Mouse (Mus musculus): ENCODE measurements around the gene Ces3b. TPM values are rescaled to one million over a fixed set of nuclear protein-coding genes. Genes with fewer than 3 reads are reported as not detected.
"Not testable (repeated sequence)": the region's sequence is repeated elsewhere in the genome, so short reads cannot be mapped to it uniquely, and the experiment has no call there.

Ces3b gene
- polyA plus RNA-seq (2016; fragmentation: Nextera tagmentation; extraction: Ambion mirVana): not detected in 2 replicates

- Histone ChIP-seq H3K36me3 (no peaks in the 10 kb centered on the region), H3K4me1 (no peaks in the 10 kb centered on the region), H3K9ac (no peak within 1 kb of the TSS), H3K27me3 (no peaks in the 10 kb centered on the region), H3K9me3 (no peaks in the 10 kb centered on the region), H3K4me3 (no peak within 1 kb of the TSS), H3K27ac (no peak within 1 kb of the TSS), H3K4me2 (replicated peaks) (no peak within 1 kb of the TSS)
- 79% methylated on average over 7 of the region's 7 CpGs for WGBS
- ATAC-seq (ENCODE audit: insufficient number of reproducible peaks, insufficient read depth, low FRiP score, low TSS enrichment): no peak
Measured at GRCm38 (mm10) chr8:105083449-105084050, at the start of gene Ces3b. Gene Ces3b, plus strand, starts transcription at chr8:105083753.

GRCm38 (mm10) chr8:105043510-105043909 lies 40.0 kb upstream of the Ces3b start:
- Histone ChIP-seq H3K9me3 (no peaks in the 10 kb centered on the region), H3K4me1 (no peaks in the 10 kb centered on the region), H3K4me2 (replicated peaks) (no peak overlapping the region), H3K27ac (no peak overlapping the region), H3K4me3 (no peak overlapping the region), H3K27me3 (no peaks in the 10 kb centered on the region), H3K36me3 (no peaks in the 10 kb centered on the region), H3K9ac (no peak overlapping the region)
- WGBS: 60% methylated on average over 1 of the region's 1 CpGs
- ATAC-seq (ENCODE audit: insufficient number of reproducible peaks, insufficient read depth, low FRiP score, low TSS enrichment): no peak

GRCm38 (mm10) chr8:105045824-105046401 lies 37.6 kb upstream of the Ces3b start:
- Histone ChIP-seq H3K4me2 (replicated peaks) (no peak overlapping the region), H3K9me3 (no peaks in the 10 kb centered on the region), H3K4me3 (no peak overlapping the region), H3K36me3 (no peaks in the 10 kb centered on the region), H3K27me3 (no peaks in the 10 kb centered on the region), H3K4me1 (no peaks in the 10 kb centered on the region), H3K27ac (no peak overlapping the region), H3K9ac (no peak overlapping the region)
- no peak for ATAC-seq (ENCODE audit: insufficient number of reproducible peaks, insufficient read depth, low FRiP score, low TSS enrichment)
- WGBS: 83% methylated on average over 3 of the region's 3 CpGs

GRCm38 (mm10) chr8:105048371-105048854 lies 35.1 kb upstream of the Ces3b start, which contains the start of gene Ces3a:
Gene Ces3a, plus strand, starts transcription at chr8:105048601.
- no peak within 1 kb of the TSS for H3K9ac ChIP-seq
- WGBS: 73% methylated on average over 3 of the region's 3 CpGs
- H3K27ac ChIP-seq: no peak within 1 kb of the TSS
- no peaks in the 10 kb centered on the region for H3K4me1 ChIP-seq
- ATAC-seq (ENCODE audit: insufficient number of reproducible peaks, insufficient read depth, low FRiP score, low TSS enrichment): no peak
- H3K4me3 ChIP-seq: no peak within 1 kb of the TSS
- no peaks in the 10 kb centered on the region for H3K27me3 ChIP-seq
- H3K4me2 ChIP-seq (replicated peaks): no peak within 1 kb of the TSS
- no peaks in the 10 kb centered on the region for H3K9me3 ChIP-seq
- H3K36me3 ChIP-seq: no peaks in the 10 kb centered on the region

- Histone ChIP-seq H3K9me3 (no peaks in the 10 kb centered on the region), H3K4me3 (no peak overlapping the region), H3K27me3 (no peaks in the 10 kb centered on the region), H3K4me2 (replicated peaks) (no peak overlapping the region), H3K9ac (no peak overlapping the region), H3K36me3 (no peaks in the 10 kb centered on the region), H3K27ac (no peak overlapping the region), H3K4me1 (no peaks in the 10 kb centered on the region)
- ATAC-seq (ENCODE audit: insufficient number of reproducible peaks, insufficient read depth, low FRiP score, low TSS enrichment): no peak
- 84% methylated on average over 4 of the region's 4 CpGs for WGBS
Measured at GRCm38 (mm10) chr8:105056211-105056610, 27.3 kb upstream of the Ces3b start.

GRCm38 (mm10) chr8:105060056-105060455 lies 23.5 kb upstream of the Ces3b start:
- Histone ChIP-seq H3K27ac (no peak overlapping the region), H3K4me1 (no peaks in the 10 kb centered on the region), H3K9me3 (peaks cover 2% of the 10 kb centered on the region; the same call in 1 of the 2 replicates), H3K36me3 (no peaks in the 10 kb centered on the region), H3K4me2 (replicated peaks) (no peak overlapping the region), H3K4me3 (no peak overlapping the region), H3K27me3 (no peaks in the 10 kb centered on the region), H3K9ac (no peak overlapping the region)
- ATAC-seq (ENCODE audit: insufficient number of reproducible peaks, insufficient read depth, low FRiP score, low TSS enrichment): no peak

GRCm38 (mm10) chr8:105066761-105067160 lies 16.8 kb upstream of the Ces3b start:
- H3K27me3 ChIP-seq: no peaks in the 10 kb centered on the region
- H3K9ac ChIP-seq: no peak overlapping the region
- no peak overlapping the region for H3K4me3 ChIP-seq
- no peak overlapping the region for H3K4me2 ChIP-seq (replicated peaks)
- H3K36me3 ChIP-seq: no peaks in the 10 kb centered on the region
- WGBS: 0% methylated on average over 1 of the region's 1 CpGs
- H3K27ac ChIP-seq: no peak overlapping the region
- no peak for ATAC-seq (ENCODE audit: insufficient number of reproducible peaks, insufficient read depth, low FRiP score, low TSS enrichment)
- no peaks in the 10 kb centered on the region for H3K4me1 ChIP-seq
- H3K9me3 ChIP-seq: peaks cover 2% of the 10 kb centered on the region; the same call in 1 of the 2 replicates

GRCm38 (mm10) chr8:105067905-105068304 lies 15.6 kb upstream of the Ces3b start:
- not testable (repeated sequence) for H3K4me1 ChIP-seq; H3K36me3 ChIP-seq; H3K9me3 ChIP-seq; H3K27me3 ChIP-seq; H3K4me2 ChIP-seq (replicated peaks); H3K27ac ChIP-seq; H3K9ac ChIP-seq; ATAC-seq (ENCODE audit: insufficient number of reproducible peaks, insufficient read depth, low FRiP score, low TSS enrichment); H3K4me3 ChIP-seq
- 73% methylated on average over 7 of the region's 7 CpGs for WGBS

GRCm38 (mm10) chr8:105068971-105069370 lies 14.6 kb upstream of the Ces3b start:
- no peak overlapping the region for H3K9ac ChIP-seq
- no peak overlapping the region for H3K4me2 ChIP-seq (replicated peaks)
- no peaks in the 10 kb centered on the region for H3K27me3 ChIP-seq
- H3K9me3 ChIP-seq: peaks cover 2% of the 10 kb centered on the region; the same call in 1 of the 2 replicates
- H3K27ac ChIP-seq: no peak overlapping the region
- no peak for ATAC-seq (ENCODE audit: insufficient number of reproducible peaks, insufficient read depth, low FRiP score, low TSS enrichment)
- H3K4me1 ChIP-seq: no peaks in the 10 kb centered on the region
- no peak overlapping the region for H3K4me3 ChIP-seq
- no peaks in the 10 kb centered on the region for H3K36me3 ChIP-seq

- Histone ChIP-seq H3K27ac (no peak overlapping the region), H3K9me3 (no peaks in the 10 kb centered on the region), H3K9ac (no peak overlapping the region), H3K27me3 (no peaks in the 10 kb centered on the region), H3K4me1 (no peaks in the 10 kb centered on the region), H3K4me3 (no peak overlapping the region), H3K36me3 (no peaks in the 10 kb centered on the region), H3K4me2 (replicated peaks) (no peak overlapping the region)
- ATAC-seq (ENCODE audit: insufficient number of reproducible peaks, insufficient read depth, low FRiP score, low TSS enrichment): no peak
- 92% methylated on average over 4 of the region's 4 CpGs for WGBS
Measured at GRCm38 (mm10) chr8:105076601-105077000, 7.0 kb upstream of the Ces3b start.

- H3K9ac ChIP-seq: no peak overlapping the region
- H3K4me2 ChIP-seq (replicated peaks): no peak overlapping the region
- ATAC-seq (ENCODE audit: insufficient number of reproducible peaks, insufficient read depth, low FRiP score, low TSS enrichment): no peak
- no peaks in the 10 kb centered on the region for H3K9me3 ChIP-seq
- H3K27ac ChIP-seq: no peak overlapping the region
- H3K4me1 ChIP-seq: no peaks in the 10 kb centered on the region
- no peaks in the 10 kb centered on the region for H3K36me3 ChIP-seq
- WGBS: 77% methylated on average over 6 of the region's 6 CpGs
- H3K4me3 ChIP-seq: no peak overlapping the region
- H3K27me3 ChIP-seq: no peaks in the 10 kb centered on the region
Measured at GRCm38 (mm10) chr8:105077071-105077470, 6.5 kb upstream of the Ces3b start.

GRCm38 (mm10) chr8:105078591-105078990 lies 5.0 kb upstream of the Ces3b start:
- Histone ChIP-seq H3K4me1 (no peaks in the 10 kb centered on the region), H3K9me3 (no peaks in the 10 kb centered on the region), H3K27ac (no peak overlapping the region), H3K9ac (no peak overlapping the region), H3K27me3 (no peaks in the 10 kb centered on the region), H3K36me3 (no peaks in the 10 kb centered on the region), H3K4me3 (no peak overlapping the region), H3K4me2 (replicated peaks) (no peak overlapping the region)
- ATAC-seq (ENCODE audit: insufficient number of reproducible peaks, insufficient read depth, low FRiP score, low TSS enrichment): no peak
- 81% methylated on average over 5 of the region's 5 CpGs for WGBS

All from embryonic facial prominence, embryonic 12.5 days (tissue).